Mouse (Mus musculus) lung, adult 2 months (tissue): ENCODE measurements around the gene Tmem19. TPM values are rescaled to one million over a fixed set of nuclear protein-coding genes. Genes with fewer than 3 reads are reported as not detected.

Experiments used
- DNase-seq: peaks from one replicate; pipeline ENCODE4 v3.0.0; 2022
- H3K4me1 ChIP-seq: fragments of 200-500 bp; 2 replicates; pipeline ENCODE4 v1.6.1; 2011; ENCODE audit warnings: low read length; ENCODE audit not compliant: control insufficient read depth, insufficient read depth
- H3K4me3 ChIP-seq: fragments of 200-500 bp; replicated peaks from 2 replicates; pipeline ENCODE3; 2011; ENCODE audit warnings: low read depth, mild to moderate bottlenecking, control low read depth, low read length; ENCODE audit errors: extremely low read depth
- CTCF ChIP-seq: fragments of 200-500 bp; IDR thresholded peaks from 2 replicates; pipeline ENCODE4 v1.5.1; 2011; ENCODE audit warnings: mild to moderate bottlenecking, low read length, control low read depth; ENCODE audit not compliant: insufficient read depth
- POLR2A ChIP-seq: fragments of 200-500 bp; IDR thresholded peaks from 2 replicates; pipeline ENCODE4 v1.6.1; 2011; ENCODE audit warnings: low read depth, mild to moderate bottlenecking, control low read depth, low read length, borderline replicate concordance; ENCODE audit errors: extremely low read depth
- WGBS: fragments of 180-500 bp; shearing (Covaris S2); methylation state at CpG from one replicate; pipeline ENCODE4 v1.1.7; 2018; 5-methylcytosine and 5-hydroxymethylcytosine counted together
- polyA plus RNA-seq: library from polyadenylated mRNA; depleted of rRNA; stranded (reverse); fragments of >200 nt; gene quantifications from 2 replicates; pipeline ENCODE4 v1.2.3, GENCODE M21; 2012

Gene Tmem19
- polyA plus RNA-seq, 1 experiment = 18.3 TPM

- H3K4me3 ChIP-seq = no peak overlapping the region
- WGBS = 78% methylated on average over 2 of the region's 2 CpGs
- no peak for TF ChIP-seq POLR2A
- no peak for TF ChIP-seq CTCF
- no peaks in the 10 kb centered on the region for H3K4me1 ChIP-seq
- no peak for DNase-seq
These were observed 11.4 kb downstream of the Tmem19 start for GRCm38 (mm10) chr10:115350810-115351397.

- H3K4me3 ChIP-seq = no peak overlapping the region
- TF ChIP-seq POLR2A (no peak), CTCF (no peak)
- H3K4me1 ChIP-seq = no peaks in the 10 kb centered on the region
- 85% methylated on average over 7 of the region's 7 CpGs for WGBS
- DNase-seq = no peak
These were observed 12.8 kb downstream of the Tmem19 start for GRCm38 (mm10) chr10:115349509-115349908.

- TF ChIP-seq CTCF = no peak
- TF ChIP-seq POLR2A = no peak
- WGBS = 76% methylated on average over 10 of the region's 10 CpGs
- Histone ChIP-seq H3K4me3 (no peak overlapping the region), H3K4me1 (no peaks in the 10 kb centered on the region)
- no peak for DNase-seq
These were observed 13.3 kb downstream of the Tmem19 start for GRCm38 (mm10) chr10:115349029-115349428.

GRCm38 (mm10) chr10:115348131-115348530 is 14.2 kb downstream of the Tmem19 start:
- no peak for TF ChIP-seq CTCF
- 70% methylated on average over 6 of the region's 6 CpGs for WGBS
- Histone ChIP-seq H3K4me1 (no peaks in the 10 kb centered on the region), H3K4me3 (no peak overlapping the region)
- no peak for DNase-seq

DNA sequence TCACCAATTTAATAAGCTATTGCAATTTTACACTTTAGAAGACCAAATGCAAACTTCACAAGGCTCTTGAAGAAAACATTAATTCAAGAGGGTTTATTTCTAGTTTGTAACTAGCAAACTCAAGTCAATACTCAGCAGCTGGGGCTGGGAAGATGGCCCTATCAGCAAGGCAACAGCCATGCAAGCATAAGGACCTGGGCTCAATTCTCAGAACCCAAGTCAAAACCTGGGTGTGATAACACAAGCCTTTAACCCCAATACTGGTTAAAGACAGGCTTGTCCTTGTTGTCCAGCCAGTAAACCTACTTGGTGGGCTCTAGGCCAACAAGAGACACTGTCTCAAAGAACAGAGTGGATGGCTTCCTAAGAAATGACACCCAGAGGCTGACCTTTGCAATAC is 15.9 kb downstream of the Tmem19 start:
- H3K4me3 ChIP-seq = no peak overlapping the region
- no peak for DNase-seq
- TF ChIP-seq CTCF (no peak), POLR2A (no peak)

DNA sequence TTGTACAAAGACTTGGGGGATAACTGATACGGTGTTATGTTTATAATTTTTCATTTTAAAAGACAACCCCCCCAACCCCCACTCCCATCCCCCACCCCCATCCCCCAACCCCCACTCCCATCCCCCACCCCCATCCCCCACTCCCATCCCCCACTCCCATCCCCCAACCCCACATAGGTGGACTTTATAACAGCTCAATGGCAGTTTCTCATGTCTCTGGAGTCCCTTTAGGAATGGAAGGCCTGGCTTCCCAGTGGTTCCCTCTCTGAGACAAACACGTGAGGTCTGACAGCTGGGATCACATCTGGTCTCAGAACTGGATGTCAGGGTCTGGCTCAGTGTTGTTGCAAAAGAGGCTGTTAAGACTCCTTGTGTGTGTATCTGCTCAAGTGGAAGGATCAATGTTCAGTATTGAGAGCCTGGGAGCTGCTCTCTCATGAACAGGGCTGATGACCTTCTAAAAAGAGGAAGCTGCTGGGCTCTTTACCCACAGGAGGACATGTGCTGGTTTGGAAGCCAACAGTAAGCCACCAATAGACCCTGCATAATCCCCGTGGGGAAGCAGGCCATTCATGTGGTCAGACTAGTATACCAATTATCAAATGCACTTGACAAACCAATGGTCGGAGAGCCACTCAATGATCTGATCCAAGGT is 19.4 kb downstream of the Tmem19 start:
- WGBS = 83% methylated on average over 4 of the region's 4 CpGs
- DNase-seq = no peak
- TF ChIP-seq POLR2A = no peak
- TF ChIP-seq CTCF = no peak
- H3K4me1 ChIP-seq = no peaks in the 10 kb centered on the region
- H3K4me3 ChIP-seq = no peak overlapping the region

More for the DNA sequence above, 15.9 kb downstream of the Tmem19 start:
- H3K4me1 ChIP-seq = no peaks in the 10 kb centered on the region

DNA sequence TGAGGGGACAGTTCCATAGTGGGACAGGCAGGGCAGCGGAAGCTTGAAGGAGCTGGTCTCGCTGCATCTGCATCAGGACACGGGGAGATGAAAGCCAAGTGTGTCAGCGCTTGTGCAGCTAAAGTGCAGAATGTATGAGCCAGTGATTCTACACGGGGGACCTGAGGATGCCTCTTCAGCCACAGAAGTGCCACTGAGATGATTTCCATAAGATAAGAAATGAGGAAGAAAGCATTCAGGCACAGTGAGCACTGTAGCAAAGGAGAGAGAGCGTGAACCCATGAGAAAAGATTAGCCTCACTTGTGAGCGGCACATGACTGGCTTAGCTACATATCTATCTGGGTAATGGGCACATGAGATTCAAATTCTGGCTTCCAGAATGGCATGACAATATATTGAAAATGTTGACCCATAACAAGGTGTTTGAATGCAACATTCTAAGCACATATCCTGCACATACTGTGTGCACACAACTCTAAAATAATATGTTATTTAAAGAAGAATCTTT is 22.4 kb downstream of the Tmem19 start:
- Histone ChIP-seq H3K4me3 (no peak overlapping the region), H3K4me1 (no peaks in the 10 kb centered on the region)
- WGBS = 91% methylated on average over 7 of the region's 7 CpGs
- TF ChIP-seq CTCF = no peak
- TF ChIP-seq POLR2A = no peak
- no peak for DNase-seq

DNA sequence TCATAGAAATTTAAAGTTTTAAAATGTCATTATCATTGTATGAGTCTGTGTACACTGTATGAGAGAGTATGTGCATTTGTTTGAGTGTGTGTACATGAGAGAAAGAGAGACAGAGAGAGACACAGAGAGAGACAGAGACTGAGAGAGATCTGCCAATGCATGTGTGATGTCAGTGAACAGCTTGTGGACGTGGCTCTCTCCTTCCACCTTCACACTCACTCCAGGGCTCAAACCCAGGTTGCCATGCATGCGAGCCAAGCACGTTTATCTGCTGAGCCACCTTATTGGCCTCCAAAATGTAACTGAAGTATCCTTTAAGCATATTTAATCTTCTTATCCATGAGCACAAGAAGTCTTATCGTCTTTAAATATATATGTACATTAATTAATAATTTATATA is 25.4 kb downstream of the Tmem19 start:
- TF ChIP-seq CTCF = no peak
- no peak for TF ChIP-seq POLR2A
- Histone ChIP-seq H3K4me3 (no peak overlapping the region), H3K4me1 (no peaks in the 10 kb centered on the region)
- no peak for DNase-seq
- 74% methylated on average over 4 of the region's 4 CpGs for WGBS

DNA sequence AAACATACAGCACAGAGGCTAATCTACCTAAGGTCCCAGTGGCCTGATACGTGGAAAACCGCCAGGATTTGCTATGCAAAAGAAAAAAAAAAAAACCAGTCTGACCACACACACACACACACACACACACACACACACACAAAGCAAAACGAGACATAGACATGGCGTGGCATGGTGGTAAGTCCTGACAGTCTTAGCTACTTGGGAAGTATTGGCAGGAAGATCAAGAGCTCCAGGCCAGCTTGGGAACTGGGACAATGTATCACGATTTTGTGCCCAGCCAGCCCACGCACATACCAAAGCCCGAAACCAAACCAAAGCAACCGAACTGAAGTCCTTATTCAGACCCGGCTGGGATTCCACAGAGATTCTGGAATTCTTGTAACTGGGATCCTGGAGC is 28.8 kb downstream of the Tmem19 start:
- H3K4me1 ChIP-seq = no peaks in the 10 kb centered on the region
- DNase-seq = no peak
- H3K4me3 ChIP-seq = no peak overlapping the region
- 65% methylated on average over 9 of the region's 9 CpGs for WGBS
- TF ChIP-seq POLR2A (no peak), CTCF (no peak)

GRCm38 (mm10) chr10:115332997-115333396 is 29.3 kb downstream of the Tmem19 start:
- TF ChIP-seq POLR2A = no peak
- TF ChIP-seq CTCF = no peak
- H3K4me1 ChIP-seq = no peaks in the 10 kb centered on the region
- no peak for DNase-seq
- WGBS = 83% methylated on average over 4 of the region's 4 CpGs
- H3K4me3 ChIP-seq = no peak overlapping the region

DNA sequence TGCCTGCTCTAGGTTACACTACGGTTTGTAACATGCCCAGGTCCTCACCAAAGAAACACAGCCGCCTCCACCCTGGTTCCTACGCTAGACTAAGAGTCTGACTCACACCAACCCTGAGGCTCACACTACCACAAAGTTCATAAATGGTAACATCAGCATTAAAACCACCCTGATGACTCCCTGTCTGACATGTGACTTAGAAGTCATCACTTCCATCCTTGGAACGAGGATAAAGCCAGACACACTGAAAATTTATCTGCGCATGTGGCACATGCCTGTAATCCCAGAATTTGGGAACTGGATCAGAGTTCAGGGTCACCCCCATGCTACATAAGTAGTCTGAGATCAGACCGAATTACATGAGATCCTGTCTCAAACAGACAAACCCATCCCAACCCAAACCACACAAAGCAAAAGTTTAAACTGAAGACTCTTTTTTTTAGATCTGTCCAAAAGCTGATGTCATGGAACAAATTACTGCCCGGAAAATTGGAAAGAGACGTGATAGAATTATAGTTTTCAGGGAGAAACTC is 29.8 kb downstream of the Tmem19 start:
- TF ChIP-seq POLR2A = no peak
- TF ChIP-seq CTCF = no peak
- 69% methylated on average over 8 of the region's 8 CpGs for WGBS
- no peaks in the 10 kb centered on the region for H3K4me1 ChIP-seq
- no peak for DNase-seq
- H3K4me3 ChIP-seq = no peak overlapping the region
